Mouse (Mus musculus) limb, embryonic 13.5 days (tissue): ENCODE measurements around the gene Ifna4. TPM values are rescaled to one million over a fixed set of nuclear protein-coding genes. Genes with fewer than 3 reads are reported as not detected.
A peak's percentile ranks its signal among the peaks of the same experiment; 100 is the strongest.
"Not testable (repeated sequence)": the region's sequence is repeated elsewhere in the genome, so short reads cannot be mapped to it uniquely, and the experiment has no call there.

Source experiments
- ATAC-seq: fragments of 200-750 bp; cut with Nextera tagmentation; 2 replicates; pipeline ENCODE4 v1.8.0; 2017; ENCODE audit warnings: low read depth, moderate number of reproducible peaks, moderate TSS enrichment; ENCODE audit not compliant: low FRiP score
- H3K27ac ChIP-seq: fragments of 300-500 bp; sonication (generic); 2 replicates; pipeline ENCODE4 v1.5.1; 2015; ENCODE audit warnings: inconsistent platforms, mild to moderate bottlenecking, moderate library complexity
- H3K27me3 ChIP-seq: fragments of 300-500 bp; sonication (generic); 2 replicates; pipeline ENCODE4 v1.6.1; 2015; ENCODE audit warnings: mild to moderate bottlenecking, inconsistent platforms
- H3K36me3 ChIP-seq: fragments of 300-500 bp; sonication (generic); 2 replicates; pipeline ENCODE4 v1.6.1; 2015; ENCODE audit warnings: inconsistent platforms, mild to moderate bottlenecking, moderate library complexity
- H3K4me1 ChIP-seq: fragments of 300-500 bp; sonication (generic); 2 replicates; pipeline ENCODE4 v1.6.1; 2015; ENCODE audit warnings: inconsistent platforms
- H3K4me2 ChIP-seq: fragments of 300-500 bp; sonication (generic); replicated peaks from 2 replicates; pipeline ENCODE4 v1.6.1; 2015; ENCODE audit warnings: inconsistent platforms, mild to moderate bottlenecking, moderate library complexity
- H3K4me3 ChIP-seq: fragments of 300-500 bp; sonication (generic); 2 replicates; pipeline ENCODE4 v1.5.1; 2015; ENCODE audit warnings: moderate library complexity, mild to moderate bottlenecking, inconsistent platforms
- H3K9ac ChIP-seq: fragments of 300-500 bp; sonication (generic); 2 replicates; pipeline ENCODE4 v1.6.1; 2015; ENCODE audit warnings: mild to moderate bottlenecking, inconsistent platforms
- H3K9me3 ChIP-seq: fragments of 300-500 bp; sonication (generic); 2 replicates; pipeline ENCODE4 v1.6.1; 2016; ENCODE audit warnings: inconsistent platforms
- WGBS: fragments of 180-500 bp; shearing (Covaris S2); methylation state at CpG from one replicate; pipeline ENCODE4 v1.1.7; 2015; 5-methylcytosine and 5-hydroxymethylcytosine counted together
- polyA plus RNA-seq: library from polyadenylated mRNA; unstranded; fragments of >200 nt; fragmentation: Nextera tagmentation; extraction: Ambion mirVana; gene quantifications from 2 replicates; pipeline ENCODE4 v1.2.1, GENCODE M21; 2015

The Ifna4 gene
- polyA plus RNA-seq = not detected in 2 replicates

DNA sequence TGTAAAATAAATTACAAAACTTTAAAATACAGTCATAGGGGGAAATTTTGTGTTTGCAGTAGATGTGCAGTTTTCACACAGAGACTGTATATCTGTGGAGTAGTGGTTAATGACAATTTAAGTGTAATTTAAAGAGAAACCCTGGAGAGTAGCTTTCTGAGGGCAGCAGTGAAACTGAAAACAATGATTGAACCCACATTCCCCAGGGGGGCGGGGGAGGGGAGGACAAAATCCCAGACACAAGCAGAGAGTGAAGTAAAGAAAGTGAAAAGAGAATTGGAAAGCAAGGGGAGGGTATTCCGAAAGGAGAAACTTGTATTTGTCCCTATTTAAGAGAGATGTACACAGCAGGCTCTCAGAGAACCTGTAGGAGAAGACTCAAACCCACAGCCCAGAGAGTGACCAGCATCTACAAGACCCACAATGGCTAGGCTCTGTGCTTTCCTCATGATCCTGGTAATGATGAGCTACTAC lies at the start of gene Ifna4:
Gene Ifna4, plus strand, starts transcription at position 424 of the 474 bp plus-strand sequence.
- Histone ChIP-seq H3K4me1 (no peaks in the 10 kb centered on the region), H3K36me3 (no peaks in the 10 kb centered on the region), H3K9ac (no peak within 1 kb of the TSS), H3K4me3 (no peak within 1 kb of the TSS), H3K27me3 (no peaks in the 10 kb centered on the region), H3K9me3 (no peaks in the 10 kb centered on the region), H3K27ac (no peak within 1 kb of the TSS), H3K4me2 (no peak within 1 kb of the TSS)
- ATAC-seq = no peak
- 58% methylated on average over 2 of the region's 2 CpGs for WGBS

GRCm38 (mm10) chr4:88793936-88794675 lies 47.6 kb upstream of the Ifna4 start, which contains the start of gene Gm13275:
TSS of gene Gm13275 (plus strand) at chr4:88794487.
- not testable (repeated sequence) for H3K27ac ChIP-seq, H3K27me3 ChIP-seq, H3K4me1 ChIP-seq, ATAC-seq, H3K36me3 ChIP-seq, H3K4me2 ChIP-seq, H3K9me3 ChIP-seq, H3K4me3 ChIP-seq, H3K9ac ChIP-seq
- 0% methylated on average over 14 of the region's 52 CpGs for WGBS

DNA sequence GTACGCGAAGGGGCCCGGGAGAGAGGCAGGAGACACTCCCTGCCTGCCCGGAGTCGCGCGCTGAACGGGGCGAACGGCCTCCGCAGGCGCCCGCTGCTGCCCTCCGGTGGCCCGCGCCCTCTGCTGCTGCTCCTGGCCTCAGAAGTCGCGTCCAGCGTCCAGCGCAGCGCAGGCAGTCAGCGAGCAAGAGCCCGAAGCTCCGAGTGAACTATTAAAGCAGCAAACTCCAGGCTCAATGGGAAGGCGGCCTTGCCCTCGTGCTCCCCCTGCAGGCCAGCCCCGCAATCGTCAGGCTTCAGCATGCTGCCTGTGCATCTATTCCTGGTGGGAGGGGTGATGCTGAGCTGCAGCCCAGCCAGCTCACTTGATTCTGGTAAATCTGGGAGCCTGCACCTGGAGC lies 44.6 kb upstream of the Ifna4 start, which contains the start of gene Gm13279:
Gene Gm13279, plus strand, starts transcription at position 301 of the 400 bp plus-strand sequence.
- whole genome bisulfite sequencing = no CpG with 5 or more reads among the region's 28 CpGs
- H3K27ac ChIP-seq, ATAC-seq, H3K4me1 ChIP-seq, H3K9ac ChIP-seq, H3K4me2 ChIP-seq, H3K36me3 ChIP-seq, H3K27me3 ChIP-seq, H3K9me3 ChIP-seq, H3K4me3 ChIP-seq: not testable (repeated sequence)

GRCm38 (mm10) chr4:88799365-88799764 lies 42.3 kb upstream of the Ifna4 start, which contains the start of gene Gm13285:
TSS of gene Gm13285 (plus strand) at chr4:88799665.
- ATAC-seq, H3K4me1 ChIP-seq, H3K4me2 ChIP-seq, H3K9ac ChIP-seq, H3K36me3 ChIP-seq, H3K9me3 ChIP-seq, H3K27ac ChIP-seq, H3K27me3 ChIP-seq, H3K4me3 ChIP-seq: not testable (repeated sequence)
- 21% methylated on average over 6 of the region's 7 CpGs for WGBS

DNA sequence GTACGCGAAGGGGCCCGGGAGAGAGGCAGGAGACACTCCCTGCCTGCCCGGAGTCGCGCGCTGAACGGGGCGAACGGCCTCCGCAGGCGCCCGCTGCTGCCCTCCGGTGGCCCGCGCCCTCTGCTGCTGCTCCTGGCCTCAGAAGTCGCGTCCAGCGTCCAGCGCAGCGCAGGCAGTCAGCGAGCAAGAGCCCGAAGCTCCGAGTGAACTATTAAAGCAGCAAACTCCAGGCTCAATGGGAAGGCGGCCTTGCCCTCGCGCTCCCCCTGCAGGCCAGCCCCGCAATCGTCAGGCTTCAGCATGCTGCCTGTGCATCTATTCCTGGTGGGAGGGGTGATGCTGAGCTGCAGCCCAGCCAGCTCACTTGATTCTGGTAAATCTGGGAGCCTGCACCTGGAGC lies 38.7 kb upstream of the Ifna4 start, which contains the start of gene Gm13287:
Gene Gm13287, plus strand, starts transcription at position 301 of the 400 bp plus-strand sequence.
- H3K36me3 ChIP-seq, H3K9me3 ChIP-seq, H3K27me3 ChIP-seq, H3K4me1 ChIP-seq, H3K4me3 ChIP-seq, ATAC-seq, H3K9ac ChIP-seq, H3K27ac ChIP-seq: not testable (repeated sequence)
- H3K4me2 ChIP-seq = peak within 1 kb of the TSS; percentile 41; the same call in 1 of the 2 replicates
- WGBS = no CpG with 5 or more reads among the region's 29 CpGs

GRCm38 (mm10) chr4:88805231-88805630 lies 36.4 kb upstream of the Ifna4 start, which contains the start of gene Gm13288:
TSS of gene Gm13288 (plus strand) at chr4:88805531.
- peak within 1 kb of the TSS; percentile 46; the same call in 1 of the 2 replicates for H3K4me2 ChIP-seq
- not testable (repeated sequence) for H3K27me3 ChIP-seq, H3K27ac ChIP-seq, H3K9ac ChIP-seq, H3K9me3 ChIP-seq, H3K36me3 ChIP-seq, H3K4me1 ChIP-seq, ATAC-seq
- peak within 1 kb of the TSS; percentile 28 for H3K4me3 ChIP-seq
- WGBS = no CpG with 5 or more reads among the region's 8 CpGs

GRCm38 (mm10) chr4:88805761-88806160 lies 35.9 kb upstream of the Ifna4 start:
- H3K9me3 ChIP-seq, H3K36me3 ChIP-seq, H3K27ac ChIP-seq, H3K9ac ChIP-seq, H3K4me1 ChIP-seq, ATAC-seq, H3K27me3 ChIP-seq: not testable (repeated sequence)
- H3K4me2 ChIP-seq = peak overlapping the region; percentile 46; the same call in 1 of the 2 replicates
- 0% methylated on average over 13 of the region's 34 CpGs for WGBS
- H3K4me3 ChIP-seq = peak overlapping the region; percentile 28

DNA sequence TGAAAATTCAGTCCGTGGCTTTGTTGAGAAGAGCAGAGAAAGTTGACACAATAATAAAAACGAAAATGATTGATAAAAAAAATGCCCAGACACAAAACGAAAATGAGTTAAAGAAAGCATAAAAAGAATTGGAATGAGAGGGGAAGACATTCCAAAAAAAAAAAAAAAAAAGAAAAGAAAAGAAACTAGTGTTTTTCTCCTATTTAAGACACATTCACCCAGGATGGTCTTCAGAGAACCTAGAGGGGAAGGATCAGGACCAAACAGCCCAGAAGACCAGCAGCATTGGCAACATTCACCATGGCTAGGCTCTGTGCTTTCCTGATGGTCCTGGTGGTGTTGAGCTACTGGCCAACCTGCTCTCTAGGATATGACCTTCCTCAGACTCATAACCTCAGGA lies 25.7 kb upstream of the Ifna4 start, which contains the start of gene Ifna7:
Gene Ifna7, plus strand, starts transcription at position 301 of the 400 bp plus-strand sequence.
- no peak within 1 kb of the TSS for H3K4me2 ChIP-seq
- no peak within 1 kb of the TSS for H3K9ac ChIP-seq
- no peak for ATAC-seq
- no peaks in the 10 kb centered on the region; the same call in 1 of the 2 replicates for H3K27me3 ChIP-seq
- 54% methylated on average over 3 of the region's 3 CpGs for WGBS
- no peak within 1 kb of the TSS for H3K4me3 ChIP-seq
- H3K27ac ChIP-seq = no peak within 1 kb of the TSS
- H3K36me3 ChIP-seq = no peaks in the 10 kb centered on the region
- H3K9me3 ChIP-seq = no peaks in the 10 kb centered on the region
- no peaks in the 10 kb centered on the region for H3K4me1 ChIP-seq

DNA sequence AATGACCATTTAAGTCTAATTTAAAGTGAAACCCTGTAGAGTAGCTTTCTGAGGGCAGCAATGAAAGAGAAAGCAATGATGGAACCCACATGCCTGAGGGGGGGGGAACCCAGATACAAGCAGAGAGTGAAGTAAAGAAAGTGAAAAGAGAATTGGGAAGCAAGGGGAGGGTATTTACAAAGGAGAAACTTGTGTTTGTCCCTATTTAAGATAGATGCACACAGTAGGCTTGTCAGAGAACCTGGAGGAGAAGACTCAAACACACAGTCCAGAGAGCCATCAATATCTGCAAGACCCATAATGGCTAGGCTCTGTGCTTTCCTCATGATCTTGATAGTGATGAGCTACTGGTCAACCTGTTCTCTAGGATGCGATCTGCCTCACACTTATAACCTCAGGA lies 22.0 kb upstream of the Ifna4 start, which contains the start of gene Ifna11:
Gene Ifna11, plus strand, starts transcription at position 301 of the 400 bp plus-strand sequence.
- Histone ChIP-seq H3K4me3 (no peak within 1 kb of the TSS), H3K27ac (no peak within 1 kb of the TSS), H3K27me3 (no peaks in the 10 kb centered on the region), H3K4me2 (no peak within 1 kb of the TSS), H3K4me1 (no peaks in the 10 kb centered on the region), H3K9ac (no peak within 1 kb of the TSS), H3K9me3 (no peaks in the 10 kb centered on the region), H3K36me3 (no peaks in the 10 kb centered on the region)
- no peak for ATAC-seq
- WGBS = 87% methylated on average over 1 of the region's 1 CpGs

DNA sequence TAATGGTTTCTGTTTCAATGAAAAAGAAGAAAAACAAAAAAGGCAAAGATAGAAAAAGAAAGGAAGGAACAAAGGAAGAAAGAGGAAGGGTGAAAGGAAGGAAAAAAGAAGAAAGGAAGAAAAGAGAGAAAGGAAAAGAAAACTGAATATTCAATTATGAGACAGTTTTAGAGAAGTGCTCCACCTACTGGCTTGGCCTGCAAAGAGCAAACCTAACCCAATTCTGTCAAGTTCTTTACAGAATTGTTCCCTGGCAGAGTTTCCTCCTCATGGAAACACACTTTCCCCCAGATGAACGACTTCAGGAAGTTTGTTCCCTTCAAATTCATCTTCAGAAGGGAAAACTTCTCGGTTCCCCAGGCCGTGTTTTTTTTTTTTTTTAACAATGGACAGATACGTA lies 18.7 kb upstream of the Ifna4 start:
- no peak overlapping the region for H3K4me2 ChIP-seq
- H3K4me3 ChIP-seq = no peak overlapping the region
- no peaks in the 10 kb centered on the region for H3K4me1 ChIP-seq
- 23% methylated on average over 4 of the region's 4 CpGs for WGBS
- no peaks in the 10 kb centered on the region for H3K9me3 ChIP-seq
- no peaks in the 10 kb centered on the region for H3K27me3 ChIP-seq
- no peak overlapping the region for H3K9ac ChIP-seq
- no peaks in the 10 kb centered on the region for H3K36me3 ChIP-seq
- no peak overlapping the region for H3K27ac ChIP-seq
- no peak for ATAC-seq

- H3K4me3 ChIP-seq, H3K9ac ChIP-seq, H3K4me2 ChIP-seq, ATAC-seq, H3K27ac ChIP-seq, H3K4me1 ChIP-seq, H3K9me3 ChIP-seq, H3K27me3 ChIP-seq, H3K36me3 ChIP-seq: not testable (repeated sequence)
Observed at GRCm38 (mm10) chr4:88827116-88827515, 14.5 kb upstream of the Ifna4 start, which contains the start of gene Ifna6. TSS of gene Ifna6 (plus strand) at chr4:88827416.

- H3K9me3 ChIP-seq = no peaks in the 10 kb centered on the region
- no peaks in the 10 kb centered on the region for H3K36me3 ChIP-seq
- 21% methylated on average over 4 of the region's 4 CpGs for WGBS
- no peak overlapping the region for H3K9ac ChIP-seq
- H3K27ac ChIP-seq = no peak overlapping the region
- H3K27me3 ChIP-seq = no peaks in the 10 kb centered on the region
- no peak for ATAC-seq
- no peak overlapping the region for H3K4me3 ChIP-seq
- H3K4me1 ChIP-seq = no peaks in the 10 kb centered on the region
- H3K4me2 ChIP-seq = no peak overlapping the region
Observed at GRCm38 (mm10) chr4:88830523-88830922, 11.1 kb upstream of the Ifna4 start.
